Mouse (Mus musculus) erythroblast, adult 5-6 weeks (primary cell): ENCODE measurements around the gene Obscn. TPM values are rescaled to one million over a fixed set of nuclear protein-coding genes. Genes with fewer than 3 reads are reported as not detected.
A peak's percentile ranks its signal among the peaks of the same experiment; 100 is the strongest.

Experiments used
- ATAC-seq: replicated peaks from 2 replicates; pipeline ENCODE4 v1.8.0; 2016; ENCODE audit warnings: moderate number of reproducible peaks, mild to moderate bottlenecking, moderate TSS enrichment, inconsistent platforms; ENCODE audit not compliant: poor library complexity, low FRiP score, severe bottlenecking
- total RNA-seq, 2 experiments: library from RNA; stranded (forward) in 1 of 2; stranded (reverse) in 1 of 2; fragments of 150-400 nt in 1 of 2; fragments of 200-764, 138-1000 nt in 1 of 2; gene quantifications; 2 replicates each; pipeline versions ENCODE4 v1.2.3 to v1.2.4; 2015 to 2017; ENCODE audit warnings: low replicate concordance in 2 of 2

Gene Obscn
- total RNA-seq, 2 experiments from 2014 or later = 0.96 to 2.7 TPM

DNA sequence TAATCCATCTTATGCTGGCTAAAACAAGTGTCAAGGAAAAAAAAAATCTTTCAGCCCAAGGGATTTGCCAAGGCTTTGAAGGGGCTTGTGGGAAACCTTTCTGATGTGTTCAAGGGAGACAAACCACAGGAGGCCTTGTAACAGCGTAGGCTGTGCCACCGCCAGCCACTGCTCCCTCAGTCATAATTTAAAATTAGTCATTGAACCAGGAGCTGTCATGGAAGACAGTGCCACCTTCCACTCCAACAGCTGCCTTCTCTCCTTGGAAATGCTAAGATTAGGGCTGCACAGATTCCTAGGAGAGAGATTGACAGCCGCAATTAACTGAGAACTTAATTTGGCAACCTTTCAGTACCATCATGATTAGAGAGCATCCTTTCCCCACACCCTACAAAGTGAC, 13.1 kb upstream of the Obscn start:
- no peak for ATAC-seq

DNA sequence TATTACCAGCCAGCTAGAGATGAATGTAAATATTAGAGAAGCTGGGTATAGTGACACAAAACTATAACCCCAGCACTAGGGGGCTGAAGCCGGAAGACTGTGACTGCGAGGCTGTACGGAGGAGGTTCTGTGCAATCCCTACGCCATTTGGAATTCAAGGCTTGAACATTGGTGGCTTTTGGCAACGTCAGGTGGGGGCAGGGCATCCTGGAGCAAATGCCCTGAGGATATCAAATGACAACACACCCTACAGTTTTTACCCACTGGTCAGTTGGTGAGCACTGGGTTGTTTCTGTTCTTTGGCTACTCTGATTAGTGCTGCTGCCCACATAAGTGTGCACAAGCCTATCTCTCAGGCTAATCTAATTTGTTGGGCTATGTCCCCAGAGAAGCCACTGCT, 6.8 kb upstream of the Obscn start:
- ATAC-seq = no peak

DNA sequence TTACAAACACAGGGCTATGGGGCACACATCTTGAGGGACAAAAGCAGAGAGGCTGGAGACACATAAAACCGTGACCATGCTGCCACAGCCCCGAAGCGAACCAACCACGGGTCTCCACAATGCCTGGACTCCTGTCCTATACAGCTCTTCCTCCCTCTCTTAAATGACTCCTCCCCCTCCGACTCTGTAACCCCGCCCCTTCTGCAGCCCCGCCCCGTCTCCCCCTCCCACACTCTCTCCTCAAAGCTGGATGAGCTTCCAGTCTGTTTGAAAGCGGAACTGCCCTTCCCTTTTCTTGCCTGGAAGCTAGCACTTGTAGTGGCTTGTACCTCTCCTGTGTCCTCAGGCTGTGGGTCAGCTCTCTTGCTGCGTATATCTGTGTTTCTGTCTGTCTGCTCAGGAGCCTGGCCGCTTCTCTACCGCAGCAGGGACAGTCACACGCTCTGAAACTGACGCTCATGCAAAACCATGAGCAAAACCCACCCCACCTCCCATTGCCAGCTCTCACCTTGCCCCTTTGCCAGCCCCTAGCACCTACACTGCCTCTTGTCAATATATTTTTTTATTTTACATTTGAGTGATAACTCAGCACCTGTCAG, 5.7 kb upstream of the Obscn start:
- no peak for ATAC-seq

DNA sequence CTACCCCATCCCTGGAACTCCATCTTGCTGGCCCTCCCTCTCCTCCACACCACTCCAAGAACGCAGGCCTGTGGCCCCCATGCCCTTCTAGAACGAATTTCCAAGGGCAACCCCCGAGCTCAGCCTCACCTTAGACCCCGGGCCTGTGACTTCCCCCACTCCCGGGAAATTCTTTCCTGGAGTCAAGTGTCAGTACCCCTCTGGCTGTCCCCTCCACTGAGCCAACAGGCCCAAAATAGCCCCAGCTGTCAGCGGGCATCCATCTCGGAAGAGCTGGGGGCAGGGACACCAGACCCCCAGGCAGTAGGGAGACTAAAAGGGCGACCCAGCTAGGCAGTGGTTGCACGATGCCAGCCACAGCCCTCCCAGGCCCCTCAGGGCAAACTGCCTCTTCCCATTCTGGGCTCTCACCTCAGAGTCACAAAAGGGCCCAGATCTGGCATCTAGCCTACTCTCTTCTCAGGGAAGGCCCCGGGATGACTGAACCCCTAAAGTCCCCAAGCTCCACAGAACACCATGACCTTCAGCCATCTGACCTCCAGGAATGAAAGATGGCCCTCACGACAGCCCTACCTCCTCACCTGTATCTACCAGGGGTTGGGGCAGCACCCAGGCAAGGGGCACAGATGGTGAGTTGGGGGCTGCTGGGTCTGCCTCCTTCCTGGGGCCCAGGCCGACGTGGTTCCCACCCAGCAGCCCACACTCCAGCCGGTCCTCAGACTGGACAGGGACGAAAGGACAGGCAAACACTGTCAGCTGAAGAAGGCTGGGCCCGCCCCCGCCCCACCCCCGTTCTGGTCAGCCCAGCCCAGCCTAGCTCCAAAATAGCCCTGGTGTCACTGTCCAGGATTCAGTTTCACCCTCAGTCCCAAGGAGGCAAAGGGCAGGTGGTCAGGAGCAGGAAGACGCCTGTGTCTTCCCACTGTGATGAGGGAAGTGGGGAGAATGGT, 2.6 kb upstream of the Obscn start:
- no peak for ATAC-seq

DNA sequence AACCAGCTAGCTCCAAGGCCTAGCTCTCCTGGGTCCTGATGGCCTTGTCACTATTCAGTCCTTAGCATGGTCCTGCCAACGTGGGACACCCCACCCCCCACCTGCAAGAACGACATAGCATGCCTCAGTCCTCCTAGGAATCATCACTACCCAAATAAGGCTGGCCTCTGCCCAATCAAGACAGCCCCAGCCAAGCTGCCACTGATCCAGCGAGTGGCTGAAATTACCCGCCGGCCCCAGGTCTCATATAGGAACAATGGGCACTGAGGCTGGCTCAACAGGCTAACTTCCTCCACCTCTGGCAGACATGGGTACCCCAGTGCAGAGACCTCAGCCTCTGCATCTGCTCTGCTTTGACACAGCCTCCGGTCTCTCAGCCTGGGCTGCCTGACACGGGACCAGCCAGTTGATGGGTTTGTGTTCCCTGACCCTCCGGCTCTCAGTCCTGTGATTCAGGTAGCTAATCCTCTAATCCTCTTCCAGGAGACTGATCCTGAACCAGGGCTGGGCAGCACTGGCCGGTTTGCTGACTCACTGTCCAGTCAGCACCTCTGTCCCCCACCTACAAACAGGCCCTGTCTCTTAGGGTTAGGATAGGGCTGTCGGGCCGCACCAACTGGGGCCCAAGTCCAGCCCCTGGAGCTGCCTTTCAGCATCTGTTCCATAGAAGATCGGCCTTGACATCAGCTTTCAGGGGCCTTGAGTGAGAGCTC, 948 bp upstream of the Obscn start:
- no peak for ATAC-seq

DNA sequence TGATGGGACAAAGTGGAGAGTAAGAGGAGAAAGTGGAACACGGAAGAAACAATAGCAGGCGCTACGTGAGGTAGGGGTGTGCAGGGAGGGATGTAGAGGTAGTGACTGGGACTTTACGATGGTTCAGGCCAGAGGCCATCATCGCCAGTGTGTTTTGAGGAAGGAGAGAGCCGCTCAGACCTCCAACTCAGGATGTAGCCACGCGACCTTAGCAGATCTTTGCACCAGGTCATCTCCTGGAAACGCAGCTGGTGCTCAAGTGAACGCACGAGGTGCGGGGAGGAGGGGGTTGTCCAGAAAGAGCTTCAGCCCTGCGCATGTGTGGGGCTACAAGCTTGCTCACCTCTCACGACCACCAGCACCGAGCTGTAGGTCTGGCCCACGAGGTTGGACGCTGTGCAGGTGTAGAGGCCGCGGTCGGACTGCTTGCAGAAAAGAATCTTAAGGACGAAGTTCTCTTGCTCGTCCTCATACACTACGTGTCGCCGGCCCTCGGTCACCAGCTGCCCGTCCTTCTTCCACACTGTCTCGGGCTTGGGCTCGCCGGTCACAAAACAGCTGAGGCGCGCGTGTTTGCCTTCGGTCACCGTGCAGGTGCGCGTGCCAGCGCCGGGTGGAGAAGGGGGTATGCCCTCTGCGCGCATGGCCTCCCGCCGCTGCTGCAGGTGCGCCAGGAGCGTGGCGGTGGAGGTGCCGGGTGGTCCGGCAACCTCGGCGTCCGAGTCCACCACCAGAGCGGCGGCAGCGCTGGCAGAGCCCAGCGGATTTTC, 966 bp downstream of the Obscn start:
- ATAC-seq = no peak

DNA sequence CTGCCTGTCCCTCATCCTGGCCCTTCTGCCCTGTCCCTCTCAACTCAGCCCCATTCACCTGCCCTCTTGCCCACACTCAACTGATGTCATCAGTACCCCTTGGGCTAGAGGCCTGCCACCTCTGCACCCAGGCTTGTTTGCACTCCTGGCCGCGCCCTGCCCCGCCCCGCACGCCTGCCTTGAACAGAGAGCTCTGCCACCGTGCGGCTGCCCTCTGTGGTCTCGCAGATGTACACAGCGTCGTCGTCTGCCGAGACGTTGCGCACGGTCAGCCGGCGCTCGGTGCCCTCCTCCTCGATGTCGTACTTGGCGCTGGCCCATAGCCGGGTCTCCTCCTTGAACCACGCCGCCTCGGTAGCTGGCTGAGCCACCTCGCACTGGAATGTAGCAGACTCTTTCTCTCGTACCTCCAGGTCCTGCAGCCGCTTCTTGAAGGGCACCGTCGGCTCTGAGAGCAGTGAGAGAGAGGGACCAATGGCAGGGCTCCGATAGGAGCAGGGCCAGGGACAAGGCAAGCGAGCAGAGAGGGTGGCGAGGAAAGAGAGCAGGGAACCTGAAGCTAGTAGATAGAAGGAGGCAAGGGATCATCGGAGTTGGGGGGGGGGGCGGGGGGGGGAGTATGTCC, 1.7 kb downstream of the Obscn start:
- no peak for ATAC-seq

DNA sequence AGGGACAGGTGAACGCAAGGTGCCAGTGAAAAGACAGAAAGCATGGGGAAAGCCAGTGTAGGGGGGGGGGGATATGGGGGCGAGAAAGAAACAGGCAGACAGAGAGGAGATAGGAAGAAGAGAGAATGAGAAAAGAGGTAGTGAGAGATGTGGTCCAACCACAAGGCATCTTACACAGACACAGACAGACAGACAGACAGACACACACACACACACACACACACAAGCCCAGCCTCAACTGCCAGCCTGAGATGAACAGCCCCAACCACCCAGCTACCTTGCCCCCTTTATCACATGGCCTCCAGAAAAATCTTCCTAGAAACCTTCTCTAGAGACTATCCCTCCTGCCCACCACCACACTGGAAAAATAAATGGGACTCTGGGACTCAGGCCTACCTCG, 4.1 kb downstream of the Obscn start:
- no peak for ATAC-seq

DNA sequence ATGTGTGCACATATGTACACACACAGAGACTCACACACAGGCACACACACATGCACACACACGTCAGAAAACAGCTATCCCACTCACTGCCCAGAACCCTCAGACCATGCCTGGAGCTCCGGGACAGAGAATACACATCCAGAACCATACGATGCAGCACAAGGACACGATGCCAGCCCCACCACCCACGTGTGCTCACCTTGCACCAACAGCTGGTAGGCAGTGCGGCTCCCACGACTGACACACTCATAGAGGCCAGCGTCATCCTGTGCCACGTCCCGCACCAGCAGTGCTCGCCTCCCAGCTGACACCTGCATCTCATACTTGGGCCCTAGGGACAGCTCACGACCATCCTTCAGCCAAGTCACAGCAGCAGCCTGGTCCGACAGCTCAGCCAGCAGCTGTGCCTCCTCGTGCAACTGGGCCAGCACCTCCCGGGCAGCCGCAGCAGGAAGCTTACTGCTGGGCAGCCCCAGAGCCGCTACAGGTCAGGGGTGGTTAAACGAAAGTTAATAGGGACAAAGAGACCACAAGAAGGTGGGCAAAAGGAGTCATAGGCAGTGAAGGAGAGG, 4.8 kb downstream of the Obscn start:
- no peak for ATAC-seq

DNA sequence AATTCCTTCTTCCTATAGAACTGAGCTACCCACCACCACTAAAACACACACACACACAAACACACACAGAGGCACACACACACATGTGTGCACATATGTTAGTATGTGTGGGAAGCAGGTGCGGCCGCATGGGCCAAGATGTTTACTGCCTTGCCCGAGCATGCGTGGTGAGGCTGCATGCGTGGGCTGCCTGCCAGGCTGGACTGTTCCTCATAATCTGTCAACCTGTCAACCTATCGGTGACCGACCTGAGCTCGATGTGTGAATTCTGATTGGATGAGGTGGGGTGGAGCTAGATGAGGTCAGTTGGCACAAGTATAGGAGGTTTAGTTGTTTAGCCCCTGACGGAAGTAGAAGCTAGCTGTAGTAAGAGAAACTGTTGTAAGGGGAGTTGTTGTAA, 5.4 kb downstream of the Obscn start:
- no peak for ATAC-seq

DNA sequence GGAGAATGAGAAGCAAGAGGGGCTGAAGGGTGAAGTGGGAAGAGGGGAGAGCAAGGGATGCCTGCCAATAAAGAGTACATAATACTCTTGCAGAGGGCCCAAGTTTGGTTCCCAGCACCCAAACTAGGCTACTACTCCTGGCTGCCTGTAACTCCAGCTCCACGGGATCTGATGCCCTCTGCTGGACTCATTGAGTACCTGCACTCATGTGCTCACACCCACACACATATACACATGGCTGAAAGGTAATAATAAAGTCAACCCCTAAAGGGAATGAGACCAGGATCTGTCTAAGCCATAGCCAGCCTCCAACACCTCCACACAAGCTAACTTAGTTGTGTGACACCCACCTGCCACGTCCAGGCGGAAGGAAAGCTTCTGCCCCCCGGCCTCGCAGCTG, 30.3 kb downstream of the Obscn start:
- no peak for ATAC-seq

DNA sequence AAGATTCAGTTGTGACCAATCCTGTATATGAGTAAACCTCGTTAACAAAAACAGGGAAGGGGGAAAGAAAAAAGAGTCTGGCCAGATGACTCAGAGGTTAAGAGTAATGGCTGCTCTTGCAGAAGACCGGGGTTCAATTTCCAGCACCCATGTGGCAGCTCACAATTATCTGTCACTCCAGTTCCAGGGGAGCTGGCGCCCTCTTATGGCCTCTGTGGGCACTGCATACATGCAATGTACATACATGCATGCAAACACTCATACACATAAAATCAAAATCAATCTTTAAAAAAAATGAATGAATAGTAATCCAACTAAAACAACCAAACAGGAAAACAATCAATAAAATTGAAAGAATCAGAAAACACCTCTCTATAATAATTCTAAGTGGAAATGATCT, 33.9 kb downstream of the Obscn start:
- 0 out of 2 replicates have a peak, but pooled peaks have one; percentile 45 for ATAC-seq

DNA sequence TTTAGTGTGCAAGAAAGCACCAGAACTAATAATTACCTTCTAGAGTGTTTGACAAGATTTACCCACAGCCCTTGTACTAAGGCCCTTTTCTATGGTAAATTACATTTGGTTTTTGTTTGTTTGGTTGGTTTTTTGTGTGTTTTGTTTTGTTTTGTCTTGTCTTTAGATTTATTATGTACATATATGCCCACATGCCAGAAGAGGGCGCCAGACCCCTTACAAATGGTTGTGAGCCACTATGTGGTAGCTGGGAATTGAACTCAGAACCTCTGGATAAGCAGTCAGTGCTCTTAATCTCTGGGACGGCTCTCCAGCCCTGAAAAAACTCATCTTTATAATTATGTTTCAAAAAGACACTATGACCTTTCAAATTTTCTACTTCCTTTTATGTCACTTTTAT, 37.9 kb downstream of the Obscn start:
- ATAC-seq = no peak

DNA sequence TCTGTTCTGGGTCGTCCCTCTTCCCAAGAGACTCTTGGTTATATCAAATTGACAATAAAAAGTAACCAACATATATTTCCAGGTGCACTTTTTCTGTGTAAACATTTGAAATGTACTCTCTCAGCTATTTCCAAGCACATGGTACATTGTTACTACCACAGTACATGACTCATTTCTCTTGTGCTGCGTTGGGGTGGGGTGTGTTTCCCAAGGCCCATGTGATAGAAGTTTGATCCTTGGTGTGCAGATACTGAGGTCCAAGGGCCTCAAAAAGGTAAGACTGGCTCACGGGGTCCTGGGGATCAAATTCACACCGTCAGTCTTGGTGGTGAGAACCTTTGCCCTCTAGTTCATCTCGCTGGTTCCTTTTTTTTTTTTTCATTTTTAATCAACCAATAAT, 38.4 kb downstream of the Obscn start:
- no peak for ATAC-seq

DNA sequence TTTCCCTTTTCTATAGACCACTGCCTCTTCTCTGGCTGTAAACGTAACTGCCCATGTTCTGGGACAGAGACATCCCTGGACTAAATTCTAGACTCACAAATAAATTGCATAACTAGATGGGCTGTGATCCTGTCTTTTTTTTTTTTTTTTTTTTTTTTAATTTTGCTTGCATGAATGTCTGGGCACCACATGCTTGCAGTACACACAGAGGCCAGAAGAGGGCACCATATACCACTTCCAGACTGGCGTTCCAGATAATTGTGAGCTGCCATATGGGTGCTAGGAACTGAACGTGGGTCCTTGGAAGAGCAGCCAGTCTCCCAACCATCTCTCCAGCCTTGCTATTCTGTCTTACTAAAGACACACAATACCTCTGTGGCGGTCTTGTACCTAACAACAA, 42.0 kb downstream of the Obscn start:
- ATAC-seq = 0 out of 2 replicates have a peak, but pooled peaks have one; percentile 51

DNA sequence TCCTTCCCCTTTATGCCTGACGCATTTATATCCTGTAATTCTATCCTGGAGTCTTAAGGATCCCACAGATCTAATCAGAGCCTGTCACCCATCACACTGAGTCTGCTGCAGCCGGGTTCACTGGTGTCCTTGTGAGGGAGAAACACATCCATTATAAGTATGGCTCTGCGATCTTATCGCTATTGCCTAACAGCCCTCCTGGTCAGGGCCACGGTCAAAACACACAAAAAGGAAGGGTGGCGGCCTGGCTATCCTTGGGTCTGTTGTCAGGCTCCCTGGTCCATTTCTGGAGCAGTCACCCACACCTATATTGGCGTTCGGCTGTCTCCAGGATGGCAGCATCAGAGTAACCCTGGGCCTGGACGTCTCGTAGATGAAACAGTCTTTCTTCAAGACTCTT, 48.6 kb downstream of the Obscn start:
- ATAC-seq = no peak

DNA sequence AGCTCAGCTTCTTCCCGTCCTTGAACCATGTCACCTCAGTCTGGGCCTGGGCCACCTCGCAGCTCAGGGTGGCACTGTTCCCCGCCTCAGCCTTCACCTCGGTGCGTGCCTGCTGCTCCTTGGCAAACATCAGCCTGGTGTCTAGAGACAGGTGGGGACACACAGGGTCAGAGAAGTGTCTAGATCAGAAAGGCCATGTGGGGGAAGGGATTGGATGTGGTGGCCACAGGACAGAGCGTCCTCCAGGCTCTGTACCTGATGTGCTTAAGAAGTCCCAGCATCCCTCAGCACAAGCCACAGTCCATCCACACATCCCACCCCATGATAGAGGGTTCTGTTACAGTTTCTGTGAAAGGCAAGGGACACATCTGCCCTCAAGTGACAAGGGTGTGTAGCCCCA, 51.0 kb downstream of the Obscn start:
- ATAC-seq = no peak

DNA sequence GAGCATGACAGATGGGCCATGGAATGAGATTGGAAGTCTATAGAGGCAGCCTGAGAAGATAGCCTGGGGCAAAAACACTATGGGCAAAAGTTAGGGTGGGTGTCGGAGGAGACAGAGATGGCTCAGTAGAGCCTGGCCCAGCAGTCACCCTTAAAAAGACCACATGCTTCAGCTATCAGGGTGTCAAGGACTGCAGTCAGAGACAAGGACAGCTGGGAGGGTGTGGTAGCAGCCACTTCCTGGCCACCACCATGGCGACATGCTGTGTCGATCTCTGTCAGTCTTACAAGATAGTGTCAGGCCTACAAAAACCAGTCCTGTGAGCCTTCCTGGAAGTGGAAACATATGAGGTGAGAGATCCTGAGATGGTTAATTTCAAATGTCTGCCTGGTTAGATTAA, 53.1 kb downstream of the Obscn start:
- ATAC-seq = no peak

DNA sequence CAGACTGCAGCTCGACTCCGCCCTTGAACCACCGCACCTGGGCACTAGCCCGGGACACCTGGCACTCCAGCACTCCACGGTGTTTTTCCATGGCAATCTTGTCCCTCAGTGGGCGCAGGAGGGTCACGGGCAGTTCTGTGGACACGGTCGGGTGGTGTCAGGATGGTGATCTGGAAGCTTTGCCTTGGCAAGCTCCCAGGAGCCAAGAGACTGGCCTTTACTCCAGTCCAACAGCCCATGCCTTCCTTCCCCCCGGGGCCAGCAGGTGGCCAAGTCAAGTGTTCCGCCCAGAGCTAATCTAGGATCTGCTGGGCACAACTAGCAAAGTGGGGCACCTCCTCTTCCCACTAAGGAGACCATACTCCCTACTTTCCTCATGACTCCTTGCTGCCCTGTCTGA, 57.9 kb downstream of the Obscn start:
- no peak for ATAC-seq
